Mouse (Mus musculus): ENCODE results near the gene Ctrl.

GRCm38 (mm10) chr8:105971019-105971720, 37.5 kb upstream of the Ctrl start:
- TF ChIP-seq POLR2A (IDR thresholded peaks at IDR 0.05; ENCODE audit: extremely low read depth, insufficient read depth, low read length) = no peak
- no peak for TF ChIP-seq CTCF (IDR thresholded peaks at IDR 0.05; ENCODE audit: low read depth, low read length)
